Mouse (Mus musculus): ENCODE data around the gene Duox1. TPM values are rescaled to one million over a fixed set of nuclear protein-coding genes. Genes with fewer than 3 reads are reported as not detected.
A peak's percentile ranks its signal among the peaks of the same experiment; 100 is the strongest.
"Not testable (repeated sequence)": the region's sequence is repeated elsewhere in the genome, so short reads cannot be mapped to it uniquely, and the experiment has no call there.

The Duox1 gene
- polyA plus RNA-seq, 1 experiment from 2014 or later, result 0.06 TPM

- 72% methylated on average over 2 of the region's 2 CpGs for WGBS
- Histone ChIP-seq H3K27ac (ENCODE audit: low read depth, low read length) (no peak overlapping the region), H3K27me3 (replicated peaks; ENCODE audit: control insufficient read depth, insufficient read depth, low read length) (no peaks in the 10 kb centered on the region), H3K9me3 (replicated peaks; ENCODE audit: control insufficient read depth, low read length) (no peaks in the 10 kb centered on the region), H3K4me3 (ENCODE audit: low read depth, low read length) (no peak overlapping the region), H3K4me2 (ENCODE audit: low read length) (no peak overlapping the region), H3K9ac (ENCODE audit: low read length) (no peak overlapping the region), H3K4me1 (ENCODE audit: control insufficient read depth, insufficient read depth, low read length) (no peaks in the 10 kb centered on the region), H3K36me3 (ENCODE audit: control insufficient read depth, insufficient read depth, low read length) (no peaks in the 10 kb centered on the region)
- no peak for ATAC-seq
- no peak for DNase-seq (ENCODE audit: low spot score)
These were observed 9.9 kb downstream of the Duox1 start for GRCm38 (mm10) chr2:122325361-122325760.

DNA sequence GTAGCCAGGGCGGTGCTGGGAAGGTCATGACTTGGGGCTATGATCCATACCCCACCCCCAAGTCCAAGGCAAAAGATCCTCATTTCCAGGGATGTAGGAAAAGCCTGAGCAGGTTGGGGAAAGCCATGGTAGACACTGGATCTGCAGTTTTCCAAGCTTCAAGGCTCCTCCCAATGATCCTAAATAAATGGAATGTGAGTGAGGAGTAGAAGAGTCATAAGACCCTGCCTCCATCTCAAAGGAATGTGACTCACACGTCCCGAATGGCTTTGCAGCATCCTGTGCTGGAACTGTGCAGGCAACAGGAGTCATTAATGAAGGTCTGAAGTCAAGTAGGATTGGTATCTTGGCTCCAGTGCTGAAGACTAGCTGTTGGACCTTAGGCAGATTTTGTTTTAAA lies 12.5 kb downstream of the Duox1 start:
- WGBS, result 83% methylated on average over 3 of the region's 3 CpGs
- Histone ChIP-seq H3K4me1 (ENCODE audit: control insufficient read depth, insufficient read depth, low read length) (no peaks in the 10 kb centered on the region), H3K4me3 (ENCODE audit: low read depth, low read length) (no peak overlapping the region), H3K4me2 (ENCODE audit: low read length) (no peak overlapping the region), H3K27ac (ENCODE audit: low read depth, low read length) (no peak overlapping the region), H3K9me3 (replicated peaks; ENCODE audit: control insufficient read depth, low read length) (no peaks in the 10 kb centered on the region), H3K36me3 (ENCODE audit: control insufficient read depth, insufficient read depth, low read length) (no peaks in the 10 kb centered on the region), H3K9ac (ENCODE audit: low read length) (no peak overlapping the region), H3K27me3 (replicated peaks; ENCODE audit: control insufficient read depth, insufficient read depth, low read length) (no peaks in the 10 kb centered on the region)
- no peak for DNase-seq (ENCODE audit: low spot score)
- no peak for ATAC-seq

DNA sequence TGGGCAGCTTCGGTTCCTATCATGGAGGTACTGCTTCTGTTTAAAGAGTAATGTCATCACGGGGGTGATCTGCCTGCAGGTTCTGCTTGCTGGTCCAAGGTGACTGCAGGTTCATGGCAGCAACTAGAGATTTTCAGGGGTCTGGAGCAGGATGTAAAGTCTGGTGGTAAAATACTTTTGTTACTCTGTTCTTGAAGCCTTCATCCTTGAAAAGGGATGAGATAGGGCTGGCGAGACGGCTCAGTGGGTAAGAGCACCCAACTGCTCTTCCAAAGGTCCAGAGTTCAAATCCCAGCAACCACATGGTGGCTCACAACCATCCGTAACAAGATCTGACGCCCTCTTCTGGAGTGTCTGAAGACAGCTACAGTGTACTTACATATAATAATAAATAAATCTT lies 14.8 kb downstream of the Duox1 start:
- 84% methylated on average over 5 of the region's 6 CpGs for WGBS
- H3K9me3 ChIP-seq (replicated peaks; ENCODE audit: control insufficient read depth, low read length); H3K9ac ChIP-seq (ENCODE audit: low read length): not testable (repeated sequence)

DNA sequence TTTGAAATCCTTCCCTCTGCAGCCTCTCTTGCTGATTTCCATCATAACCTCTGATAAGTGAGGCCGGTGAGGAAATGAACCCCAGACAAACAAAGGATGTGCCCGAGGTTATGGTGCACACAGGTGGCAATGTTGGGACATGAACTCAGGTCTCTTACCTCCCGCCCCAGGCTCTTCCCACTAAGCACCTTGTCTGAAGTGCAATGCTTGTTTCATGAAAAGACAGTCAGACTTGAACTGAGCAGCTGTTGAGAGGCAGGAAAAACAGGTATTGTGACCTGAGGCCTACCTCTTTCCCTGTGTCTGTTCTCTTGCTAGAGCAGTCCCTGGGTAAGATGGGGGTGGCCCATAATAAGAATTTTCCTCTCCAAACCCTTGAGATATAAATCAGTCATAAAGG lies 16.8 kb downstream of the Duox1 start:
- no peak for DNase-seq (ENCODE audit: low spot score)
- Histone ChIP-seq H3K9me3 (replicated peaks; ENCODE audit: control insufficient read depth, low read length) (no peaks in the 10 kb centered on the region), H3K4me3 (ENCODE audit: low read depth, low read length) (no peak overlapping the region), H3K27ac (ENCODE audit: low read depth, low read length) (no peak overlapping the region), H3K27me3 (replicated peaks; ENCODE audit: control insufficient read depth, insufficient read depth, low read length) (no peaks in the 10 kb centered on the region), H3K9ac (ENCODE audit: low read length) (no peak overlapping the region), H3K4me2 (ENCODE audit: low read length) (no peak overlapping the region), H3K4me1 (ENCODE audit: control insufficient read depth, insufficient read depth, low read length) (no peaks in the 10 kb centered on the region), H3K36me3 (ENCODE audit: control insufficient read depth, insufficient read depth, low read length) (no peaks in the 10 kb centered on the region)
- ATAC-seq, result no peak
- 93% methylated on average over 3 of the region's 3 CpGs for whole genome bisulfite sequencing

More for the DNA sequence above, 14.8 kb downstream of the Duox1 start:
- not testable (repeated sequence) for H3K36me3 ChIP-seq (ENCODE audit: control insufficient read depth, insufficient read depth, low read length); DNase-seq (ENCODE audit: low spot score); H3K4me1 ChIP-seq (ENCODE audit: control insufficient read depth, insufficient read depth, low read length); H3K4me3 ChIP-seq (ENCODE audit: low read depth, low read length); ATAC-seq; H3K27me3 ChIP-seq (replicated peaks; ENCODE audit: control insufficient read depth, insufficient read depth, low read length); H3K27ac ChIP-seq (ENCODE audit: low read depth, low read length); H3K4me2 ChIP-seq (ENCODE audit: low read length)

DNA sequence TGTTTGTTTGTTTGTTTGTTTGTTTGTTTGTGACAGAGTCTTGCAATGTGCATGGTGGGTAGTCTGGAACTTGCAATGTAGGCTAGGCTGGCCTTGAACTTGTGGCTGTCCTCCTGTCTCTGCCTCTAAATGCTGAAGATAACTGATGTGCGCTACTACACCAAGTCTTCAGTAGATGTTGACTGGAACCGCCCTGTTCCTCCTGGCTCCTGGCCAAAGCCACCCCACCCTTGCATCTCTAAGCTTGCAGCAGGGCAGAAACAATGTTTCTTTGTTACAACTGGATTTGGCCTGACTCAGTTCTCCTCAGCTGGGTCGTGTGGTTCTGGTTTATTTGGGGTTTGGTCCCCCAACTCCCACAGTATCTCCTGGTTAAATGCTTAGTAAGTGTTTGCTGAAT lies 18.7 kb downstream of the Duox1 start:
- Histone ChIP-seq H3K4me1 (ENCODE audit: control insufficient read depth, insufficient read depth, low read length) (no peaks in the 10 kb centered on the region), H3K9me3 (replicated peaks; ENCODE audit: control insufficient read depth, low read length) (no peaks in the 10 kb centered on the region), H3K27ac (ENCODE audit: low read depth, low read length) (no peak overlapping the region), H3K4me2 (ENCODE audit: low read length) (no peak overlapping the region), H3K4me3 (ENCODE audit: low read depth, low read length) (no peak overlapping the region), H3K36me3 (ENCODE audit: control insufficient read depth, insufficient read depth, low read length) (no peaks in the 10 kb centered on the region), H3K27me3 (replicated peaks; ENCODE audit: control insufficient read depth, insufficient read depth, low read length) (no peaks in the 10 kb centered on the region), H3K9ac (ENCODE audit: low read length) (no peak overlapping the region)
- ATAC-seq (no peak), DNase-seq (ENCODE audit: low spot score) (no peak)
- 62% methylated on average over 3 of the region's 3 CpGs for WGBS

- H3K36me3 ChIP-seq (ENCODE audit: control insufficient read depth, insufficient read depth, low read length), result no peaks in the 10 kb centered on the region
- ATAC-seq, result no peak
- H3K9me3 ChIP-seq (replicated peaks; ENCODE audit: control insufficient read depth, low read length), result no peaks in the 10 kb centered on the region
- no peaks in the 10 kb centered on the region for H3K4me1 ChIP-seq (ENCODE audit: control insufficient read depth, insufficient read depth, low read length)
- H3K27ac ChIP-seq (ENCODE audit: low read depth, low read length), result no peak overlapping the region
- 0 out of 2 replicates have a peak overlapping the region, but pooled peaks have one; percentile 14 for H3K4me2 ChIP-seq (ENCODE audit: low read length)
- H3K27me3 ChIP-seq (replicated peaks; ENCODE audit: control insufficient read depth, insufficient read depth, low read length), result no peaks in the 10 kb centered on the region
- H3K4me3 ChIP-seq (ENCODE audit: low read depth, low read length), result peak overlapping the region; percentile 5; the same call in 1 of the 2 replicates
- no peak for DNase-seq (ENCODE audit: low spot score)
- WGBS, result 63% methylated on average over 21 of the region's 21 CpGs
- no peak overlapping the region for H3K9ac ChIP-seq (ENCODE audit: low read length)
These were observed 21.8 kb downstream of the Duox1 start for GRCm38 (mm10) chr2:122337291-122337690.

DNA sequence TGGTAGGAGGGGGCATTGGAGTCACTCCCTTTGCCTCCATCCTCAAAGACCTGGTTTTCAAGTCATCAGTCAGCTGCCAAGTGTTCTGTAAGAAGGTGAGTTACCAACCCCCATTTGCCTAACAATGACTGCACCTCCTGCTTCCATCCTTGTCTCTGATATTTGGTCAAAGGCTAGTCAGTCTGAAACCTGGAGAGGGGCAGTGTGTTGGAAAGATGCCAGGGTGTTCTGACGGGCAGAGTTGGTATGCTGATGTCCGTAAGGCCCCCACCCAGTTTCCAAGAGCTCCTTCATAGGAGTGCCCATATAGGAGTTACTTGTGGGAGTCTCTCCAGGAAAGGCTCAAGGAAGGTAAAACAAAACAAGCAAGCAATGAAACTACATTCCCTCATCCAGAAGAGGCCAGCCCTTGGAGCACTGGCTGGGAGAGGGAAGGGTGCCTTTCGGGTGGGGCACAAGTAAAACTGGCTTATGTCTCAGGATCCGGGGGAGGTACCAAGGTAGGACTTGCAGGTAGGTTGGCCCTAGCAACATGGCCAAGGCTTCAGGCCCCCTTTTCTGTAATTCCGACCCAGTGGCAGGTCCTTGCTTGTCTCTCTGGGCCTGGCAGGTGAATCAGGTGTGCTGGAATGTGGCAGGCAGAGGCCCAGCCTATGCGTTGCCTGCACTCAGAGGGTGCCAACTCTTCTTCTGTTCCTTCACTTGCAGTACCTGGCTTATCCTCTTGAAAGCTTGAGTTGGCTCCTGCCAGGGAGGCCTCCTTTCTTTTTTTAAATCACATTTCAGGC lies 29.8 kb downstream of the Duox1 start:
- Histone ChIP-seq H3K9me3 (replicated peaks; ENCODE audit: control insufficient read depth, low read length) (no peaks in the 10 kb centered on the region), H3K9ac (ENCODE audit: low read length) (no peak overlapping the region), H3K27ac (ENCODE audit: low read depth, low read length) (no peak overlapping the region), H3K4me3 (ENCODE audit: low read depth, low read length) (no peak overlapping the region), H3K4me1 (ENCODE audit: control insufficient read depth, insufficient read depth, low read length) (peaks cover 18% of the 10 kb centered on the region), H3K36me3 (ENCODE audit: control insufficient read depth, insufficient read depth, low read length) (no peaks in the 10 kb centered on the region), H3K27me3 (replicated peaks; ENCODE audit: control insufficient read depth, insufficient read depth, low read length) (no peaks in the 10 kb centered on the region), H3K4me2 (ENCODE audit: low read length) (no peak overlapping the region)
- ATAC-seq, result no peak
- DNase-seq (ENCODE audit: low spot score), result no peak
- 74% methylated on average over 6 of the region's 6 CpGs for WGBS

- not testable (repeated sequence) for H3K4me3 ChIP-seq (ENCODE audit: low read depth, low read length); H3K9me3 ChIP-seq (replicated peaks; ENCODE audit: control insufficient read depth, low read length); H3K27me3 ChIP-seq (replicated peaks; ENCODE audit: control insufficient read depth, insufficient read depth, low read length); H3K9ac ChIP-seq (ENCODE audit: low read length); H3K27ac ChIP-seq (ENCODE audit: low read depth, low read length); H3K36me3 ChIP-seq (ENCODE audit: control insufficient read depth, insufficient read depth, low read length); ATAC-seq; H3K4me2 ChIP-seq (ENCODE audit: low read length); DNase-seq (ENCODE audit: low spot score)
- WGBS, result 88% methylated on average over 6 of the region's 6 CpGs
- peaks cover 22% of the 10 kb centered on the region for H3K4me1 ChIP-seq (ENCODE audit: control insufficient read depth, insufficient read depth, low read length)
These were observed 30.7 kb downstream of the Duox1 start for GRCm38 (mm10) chr2:122346164-122346563.

DNA sequence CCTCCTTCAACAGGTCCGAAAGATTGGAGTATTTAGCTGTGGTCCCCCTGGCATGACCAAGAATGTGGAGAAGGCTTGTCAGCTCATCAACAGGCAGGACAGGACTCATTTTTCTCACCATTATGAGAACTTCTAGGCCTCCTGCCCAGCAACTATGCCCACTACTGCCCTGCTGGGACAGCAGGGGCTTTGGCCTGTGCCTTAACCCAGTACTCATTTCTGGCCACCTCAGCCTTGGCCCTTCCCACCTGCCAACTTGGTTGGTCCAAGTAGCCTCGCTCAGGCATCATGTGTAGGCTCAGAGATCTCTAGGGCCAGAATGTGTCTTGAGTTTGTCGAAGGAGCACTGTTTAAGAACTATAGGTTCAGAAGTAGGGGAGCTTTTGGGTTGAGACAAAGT lies 31.8 kb downstream of the Duox1 start:
- H3K4me2 ChIP-seq (ENCODE audit: low read length), result no peak overlapping the region
- no peaks in the 10 kb centered on the region for H3K9me3 ChIP-seq (replicated peaks; ENCODE audit: control insufficient read depth, low read length)
- DNase-seq (ENCODE audit: low spot score), result no peak
- 93% methylated on average over 3 of the region's 3 CpGs for WGBS
- H3K4me3 ChIP-seq (ENCODE audit: low read depth, low read length), result no peak overlapping the region
- H3K4me1 ChIP-seq (ENCODE audit: control insufficient read depth, insufficient read depth, low read length), result peaks cover 32% of the 10 kb centered on the region
- no peak overlapping the region for H3K9ac ChIP-seq (ENCODE audit: low read length)
- no peak overlapping the region for H3K27ac ChIP-seq (ENCODE audit: low read depth, low read length)
- ATAC-seq, result no peak
- H3K27me3 ChIP-seq (replicated peaks; ENCODE audit: control insufficient read depth, insufficient read depth, low read length), result no peaks in the 10 kb centered on the region
- H3K36me3 ChIP-seq (ENCODE audit: control insufficient read depth, insufficient read depth, low read length), result no peaks in the 10 kb centered on the region
